Mouse (Mus musculus) kidney, adult 2 months (tissue): ENCODE results near the gene Cdh18. TPM values are rescaled to one million over a fixed set of nuclear protein-coding genes. Genes with fewer than 3 reads are reported as not detected.

ENCODE experiments used
- DNase-seq: peaks from one replicate; pipeline ENCODE4 v3.0.0; 2021
- H3K27ac ChIP-seq: fragments of 200-500 bp; 2 replicates; pipeline ENCODE4 v1.5.1; 2012; ENCODE audit warnings: low read depth, low read length, control low read depth, inconsistent platforms; ENCODE audit not compliant: insufficient read depth
- H3K27me3 ChIP-seq: fragments of 200-500 bp; replicated peaks from 2 replicates; pipeline ENCODE4 v1.6.1; 2012; ENCODE audit warnings: mild to moderate bottlenecking, moderate library complexity, low read length, inconsistent platforms; ENCODE audit not compliant: control insufficient read depth, insufficient read depth
- H3K36me3 ChIP-seq: fragments of 200-500 bp; 2 replicates; pipeline ENCODE4 v1.6.1; 2012; ENCODE audit warnings: mild to moderate bottlenecking, moderate library complexity, low read length, inconsistent platforms; ENCODE audit not compliant: control insufficient read depth, insufficient read depth
- H3K4me1 ChIP-seq: fragments of 200-500 bp; 2 replicates; pipeline ENCODE4 v1.6.1; 2011; ENCODE audit warnings: low read length; ENCODE audit not compliant: control insufficient read depth, insufficient read depth
- H3K4me3 ChIP-seq: fragments of 200-500 bp; 2 replicates; pipeline ENCODE4 v1.5.1; 2011; ENCODE audit warnings: mild to moderate bottlenecking, low read depth, low read length, control low read depth; ENCODE audit not compliant: insufficient read depth
- CTCF ChIP-seq: fragments of 200-500 bp; conservative IDR thresholded peaks from 2 replicates; pipeline ENCODE4 v1.5.1; 2011; ENCODE audit warnings: low read depth, mild to moderate bottlenecking, control low read depth, low read length, moderate library complexity, mixed read lengths; ENCODE audit not compliant: insufficient read depth, insufficient read length
- POLR2A ChIP-seq: fragments of 200-500 bp; IDR thresholded peaks from one replicate; pipeline ENCODE4 v1.6.1; 2011; ENCODE audit warnings: low read depth, low read length, control low read depth
- WGBS: fragments of 180-500 bp; shearing (Covaris S2); methylation state at CpG from one replicate; pipeline ENCODE4 v1.1.7; 2018; 5-methylcytosine and 5-hydroxymethylcytosine counted together
- polyA plus RNA-seq: library from polyadenylated mRNA; depleted of rRNA; stranded (reverse); fragments of >200 nt; gene quantifications from 2 replicates; pipeline ENCODE4 v1.2.3, GENCODE M21; 2012

The Cdh18 gene
- polyA plus RNA-seq, 1 experiment = not detected

DNA sequence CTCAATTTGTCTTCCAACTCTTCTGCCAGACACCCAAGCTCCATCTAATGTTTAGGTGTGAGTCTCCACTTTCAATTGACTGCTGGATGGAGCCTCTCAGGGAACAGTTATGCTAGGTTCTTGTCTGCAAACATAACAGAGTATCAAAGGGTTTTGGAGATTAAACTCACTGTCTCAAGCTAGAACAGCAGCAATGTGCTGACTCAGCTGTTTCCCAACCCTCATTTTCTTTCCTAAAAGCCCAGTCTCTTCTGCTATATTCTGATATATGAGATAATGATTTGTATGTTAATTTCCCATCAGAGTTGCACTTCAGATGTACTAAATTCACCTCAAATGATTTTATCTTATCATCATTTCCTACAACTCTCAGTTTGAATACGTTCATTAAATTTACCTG is 398.4 kb downstream of the Cdh18 start:
- Histone ChIP-seq H3K36me3 (no peaks in the 10 kb centered on the region), H3K4me1 (no peaks in the 10 kb centered on the region), H3K27ac (no peak overlapping the region), H3K4me3 (no peak overlapping the region), H3K27me3 (no peaks in the 10 kb centered on the region)
- no peak for DNase-seq
- TF ChIP-seq CTCF (no peak), POLR2A (no peak)
- WGBS = 73% methylated on average over 1 of the region's 1 CpGs

DNA sequence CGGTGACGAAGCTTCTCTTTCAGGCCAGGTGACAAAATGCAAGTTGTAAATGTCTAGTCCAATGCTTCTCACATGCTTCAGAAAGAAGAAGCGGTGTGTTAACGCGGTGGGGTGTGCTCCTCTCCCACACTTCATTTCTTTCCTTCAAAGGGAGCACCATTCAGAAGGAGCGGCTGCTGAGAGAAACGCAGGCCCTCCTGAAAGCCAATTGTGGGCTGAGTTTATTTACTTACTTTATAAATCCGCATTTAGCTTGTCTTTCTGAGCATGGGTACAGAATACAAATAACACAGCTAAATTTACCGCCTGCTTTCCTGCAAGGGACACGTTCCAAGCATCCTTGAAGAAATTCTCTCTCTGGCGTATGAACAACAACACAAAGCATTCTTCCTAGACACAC is 420.6 kb downstream of the Cdh18 start:
- Histone ChIP-seq H3K4me1 (no peaks in the 10 kb centered on the region), H3K27ac (no peak overlapping the region), H3K4me3 (no peak overlapping the region), H3K36me3 (no peaks in the 10 kb centered on the region), H3K27me3 (no peaks in the 10 kb centered on the region)
- no peak for DNase-seq
- WGBS = 67% methylated on average over 11 of the region's 11 CpGs
- TF ChIP-seq CTCF (no peak), POLR2A (no peak)

DNA sequence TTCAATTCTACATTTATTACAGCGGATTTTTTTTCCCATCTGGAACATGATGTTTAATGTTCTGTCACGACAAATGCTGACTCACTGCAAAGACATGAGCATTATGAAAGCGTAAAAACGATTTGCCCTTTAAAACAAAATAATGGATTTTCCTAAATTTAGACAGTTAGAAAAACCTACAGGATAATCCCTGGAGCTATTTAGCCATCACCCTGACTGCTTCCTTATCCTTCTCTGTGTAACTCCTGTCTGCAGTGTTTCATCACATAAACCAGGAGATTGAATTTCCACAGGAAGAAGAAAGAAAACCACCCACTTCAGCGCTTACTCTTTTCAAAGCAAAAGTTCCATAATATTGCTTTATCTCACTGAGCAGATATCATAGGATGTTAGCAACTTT is 431.3 kb downstream of the Cdh18 start:
- Histone ChIP-seq H3K27ac (no peak overlapping the region), H3K36me3 (no peaks in the 10 kb centered on the region), H3K4me3 (no peak overlapping the region), H3K27me3 (no peaks in the 10 kb centered on the region; the same call in 1 of the 2 replicates), H3K4me1 (no peaks in the 10 kb centered on the region)
- TF ChIP-seq POLR2A = no peak
- TF ChIP-seq CTCF = no peak
- WGBS = 56% methylated on average over 5 of the region's 5 CpGs
- no peak for DNase-seq

DNA sequence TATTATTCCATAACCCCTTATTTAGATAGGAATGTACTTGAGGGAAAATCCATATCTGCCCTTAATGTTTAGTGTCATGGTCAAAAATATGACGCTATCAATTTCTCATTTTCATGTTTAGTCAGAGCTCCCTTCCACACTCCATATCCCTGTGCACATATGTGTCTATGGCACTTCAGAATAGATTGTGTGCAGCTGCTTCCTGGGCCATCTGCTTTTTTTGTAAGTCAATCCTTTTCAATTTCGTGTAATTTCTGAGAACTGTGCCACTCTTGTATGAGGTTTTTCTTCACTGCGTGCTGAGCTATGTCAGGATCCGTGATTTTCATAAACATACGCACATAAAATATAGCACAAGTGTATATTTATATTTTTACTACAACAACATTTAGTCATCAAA is 435.8 kb downstream of the Cdh18 start:
- no peak overlapping the region for H3K27ac ChIP-seq
- no peak overlapping the region for H3K4me3 ChIP-seq
- H3K4me1 ChIP-seq = no peaks in the 10 kb centered on the region
- H3K27me3 ChIP-seq = no peaks in the 10 kb centered on the region; the same call in 1 of the 2 replicates
- 66% methylated on average over 5 of the region's 5 CpGs for WGBS
- TF ChIP-seq CTCF (no peak), POLR2A (no peak)
- no peaks in the 10 kb centered on the region for H3K36me3 ChIP-seq
- DNase-seq = no peak

GRCm38 (mm10) chr15:23016680-23017079 is 467.9 kb downstream of the Cdh18 start:
- WGBS = 75% methylated on average over 5 of the region's 5 CpGs
- H3K4me1 ChIP-seq = no peaks in the 10 kb centered on the region

GRCm38 (mm10) chr15:23021151-23021550 is 472.3 kb downstream of the Cdh18 start:
- Histone ChIP-seq H3K27me3 (no peaks in the 10 kb centered on the region), H3K36me3 (no peaks in the 10 kb centered on the region), H3K27ac (no peak overlapping the region), H3K4me3 (no peak overlapping the region), H3K4me1 (no peaks in the 10 kb centered on the region)
- TF ChIP-seq POLR2A = no peak
- no peak for TF ChIP-seq CTCF
- 39% methylated on average over 2 of the region's 2 CpGs for WGBS
- no peak for DNase-seq

More at GRCm38 (mm10) chr15:23016680-23017079, 467.9 kb downstream of the Cdh18 start:
- DNase-seq = no peak
- TF ChIP-seq POLR2A = no peak
- TF ChIP-seq CTCF = no peak
- Histone ChIP-seq H3K36me3 (no peaks in the 10 kb centered on the region), H3K27ac (no peak overlapping the region), H3K4me3 (no peak overlapping the region), H3K27me3 (no peaks in the 10 kb centered on the region)

DNA sequence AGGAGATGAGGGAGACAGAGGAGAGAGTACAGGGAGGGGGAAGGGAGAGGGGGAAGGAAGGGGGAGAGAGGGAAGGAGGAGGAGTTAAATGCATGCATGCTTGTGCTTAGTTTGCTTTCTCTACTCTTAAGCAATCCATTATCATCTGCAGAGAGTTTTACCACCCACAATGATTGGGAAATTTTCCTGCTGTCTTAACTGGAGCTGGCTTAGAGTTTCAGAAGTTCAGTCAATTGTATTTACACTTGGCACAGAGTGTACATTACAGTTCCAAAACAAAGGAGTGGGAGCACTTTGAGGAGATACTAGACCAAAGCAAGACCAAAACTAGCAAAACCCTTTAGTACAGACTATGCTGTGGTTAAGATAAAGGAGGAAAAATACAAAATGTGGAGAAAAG is 473.8 kb downstream of the Cdh18 start:
- Histone ChIP-seq H3K4me1 (no peaks in the 10 kb centered on the region), H3K27ac (no peak overlapping the region), H3K36me3 (no peaks in the 10 kb centered on the region), H3K27me3 (no peaks in the 10 kb centered on the region), H3K4me3 (no peak overlapping the region)
- DNase-seq = no peak
- no peak for TF ChIP-seq POLR2A
- no peak for TF ChIP-seq CTCF
